Mouse (Mus musculus) stomach, postnatal 0 days (tissue): ENCODE measurements at regions not wholly inside any gene's neighbourhood (a gene's known extent, or its start where the extent isn't known, plus 50 kb on each side); places are given as distances from the start of the nearest gene placed in this dataset.

Experiments
- CTCF ChIP-seq: IDR thresholded peaks from 2 replicates; pipeline ENCODE4 v1.5.1; 2016; ENCODE audit warnings: antibody characterized with exemption, low read depth, mild to moderate bottlenecking, moderate library complexity
- EP300 ChIP-seq: optimal IDR thresholded peaks from 2 replicates; pipeline ENCODE3; 2016; ENCODE audit warnings: antibody characterized with exemption

DNA sequence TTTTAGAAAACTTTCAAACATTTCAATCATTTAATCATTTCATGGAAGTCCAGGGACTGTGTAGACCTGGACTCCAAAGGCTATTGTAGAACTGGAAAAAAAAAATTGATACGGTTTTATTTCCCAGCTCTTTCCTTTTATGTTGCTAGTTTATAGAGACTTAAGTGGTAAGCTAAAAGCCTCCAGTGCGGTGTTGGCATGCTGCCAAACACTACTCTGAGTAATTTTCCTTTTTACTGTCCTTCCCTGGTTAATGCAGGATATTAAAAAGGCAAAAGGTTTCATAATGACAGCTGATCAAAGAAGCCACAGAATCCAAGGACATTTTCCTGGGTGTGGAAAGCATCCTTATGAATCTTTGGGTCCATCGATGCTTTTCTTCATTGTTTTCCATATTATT is 53.8 kb upstream of the Kcnab1 start:
- TF ChIP-seq CTCF (no peak), EP300 (no peak)
